Mouse (Mus musculus): ENCODE data around the gene Agtr1b.

DNA sequence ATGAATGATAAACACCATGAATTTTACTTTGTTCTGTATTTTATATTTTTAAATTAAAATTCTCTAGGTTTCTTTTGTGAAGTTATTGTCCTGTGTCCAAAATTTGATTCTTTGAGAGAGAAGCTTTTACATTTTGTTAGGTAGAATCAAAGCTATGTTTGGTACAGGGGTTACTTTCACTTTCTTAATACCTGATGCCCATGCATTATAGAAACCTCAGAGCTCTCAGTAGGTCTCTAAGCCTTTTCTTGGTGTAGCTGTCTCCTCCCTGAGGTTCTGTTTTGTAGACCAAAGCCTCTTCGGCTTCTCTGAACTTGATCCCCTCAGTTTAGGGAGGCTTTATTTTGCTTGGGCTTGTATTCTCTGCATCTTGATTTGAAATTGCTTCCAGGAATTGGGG lies 26.6 kb downstream of the Agtr1b start:
- TF ChIP-seq ZC3H11A (IDR thresholded peaks at IDR 0.05; ENCODE audit: borderline replicate concordance, low read depth, low read length) (no peak), ZNF384 (IDR thresholded peaks at IDR 0.05; ENCODE audit: low read depth, low read length) (no peak), HCFC1 (IDR thresholded peaks at IDR 0.05; ENCODE audit: borderline replicate concordance, insufficient read depth, low read length) (no peak), CHD2 (IDR thresholded peaks at IDR 0.05; ENCODE audit: low read depth, low read length) (no peak), MAFK (IDR thresholded peaks at IDR 0.05; ENCODE audit: insufficient read depth, low read depth, low read length) (no peak)
